Mouse (Mus musculus) stomach, embryonic 14.5 days (tissue): Measurements from ENCODE around the gene Cxcl5. TPM values are rescaled to one million over a fixed set of nuclear protein-coding genes. Genes with fewer than 3 reads are reported as not detected.

Experiments
- ATAC-seq: fragments of 200-750 bp; cut with Nextera tagmentation; 2 replicates; pipeline ENCODE4 v1.8.0; 2017; ENCODE audit warnings: low read depth, moderate TSS enrichment; ENCODE audit not compliant: insufficient number of reproducible peaks, insufficient read depth, low FRiP score
- H3K27ac ChIP-seq: fragments of 300-500 bp; sonication (generic); 2 replicates; pipeline ENCODE4 v1.5.1; 2014; ENCODE audit warnings: mild to moderate bottlenecking, low read length, moderate library complexity, mixed read lengths
- H3K27me3 ChIP-seq: fragments of 300-500 bp; sonication (generic); 2 replicates; pipeline ENCODE4 v1.6.1; 2014; ENCODE audit warnings: low read length, control low read depth, mixed read lengths; ENCODE audit not compliant: control insufficient read depth, insufficient read depth
- H3K36me3 ChIP-seq: fragments of 300-500 bp; sonication (generic); 2 replicates; pipeline ENCODE4 v1.6.1; 2014; ENCODE audit warnings: mild to moderate bottlenecking, control low read depth, low read length, moderate library complexity, mixed read lengths; ENCODE audit not compliant: control insufficient read depth, insufficient read depth
- H3K4me1 ChIP-seq: fragments of 300-500 bp; sonication (generic); 2 replicates; pipeline ENCODE4 v1.6.1; 2014; ENCODE audit warnings: low read length, control low read depth, mixed read lengths; ENCODE audit not compliant: control insufficient read depth, insufficient read depth
- H3K4me2 ChIP-seq: fragments of 300-500 bp; sonication (generic); replicated peaks from 2 replicates; pipeline ENCODE4 v1.6.1; 2014; ENCODE audit warnings: low read depth, low read length, control low read depth
- H3K4me3 ChIP-seq: fragments of 300-500 bp; sonication (generic); 2 replicates; pipeline ENCODE4 v1.5.1; 2014; ENCODE audit warnings: low read depth, low read length, control low read depth
- H3K9ac ChIP-seq: fragments of 300-500 bp; sonication (generic); replicated peaks from 2 replicates; pipeline ENCODE4 v1.6.1; 2014; ENCODE audit warnings: low read depth, mild to moderate bottlenecking, control low read depth, low read length, moderate library complexity, mixed read lengths
- H3K9me3 ChIP-seq: fragments of 300-500 bp; sonication (generic); 2 replicates; pipeline ENCODE4 v1.6.1; 2016; ENCODE audit warnings: low read depth, low read length, control low read depth; ENCODE audit not compliant: control insufficient read depth
- WGBS: fragments of 180-500 bp; shearing (Covaris S2); extraction: QIAGEN DNeasy Blood & Tissue Kit; methylation state at CpG from one replicate; pipeline ENCODE4 v1.1.7; 2014; 5-methylcytosine and 5-hydroxymethylcytosine counted together
- polyA plus RNA-seq: library from polyadenylated mRNA; unstranded; fragments of >200 nt; fragmentation: Nextera tagmentation; extraction: Ambion mirVana; gene quantifications from 2 replicates; pipeline ENCODE4 v1.2.1, GENCODE M21; 2014

The Cxcl5 gene
- polyA plus RNA-seq, 1 experiment from 2014 or later: 0.20 TPM

GRCm38 (mm10) chr5:90758020-90758605, 1.0 kb upstream of the Cxcl5 start:
- 34% methylated on average over 5 of the region's 5 CpGs for WGBS
- H3K4me2 ChIP-seq: no peak overlapping the region
- no peak overlapping the region for H3K9ac ChIP-seq
- H3K27me3 ChIP-seq: 0 out of 2 replicates have a peak, but pooled peaks cover 4% of the 10 kb centered on the region
- H3K9me3 ChIP-seq: no peaks in the 10 kb centered on the region
- H3K27ac ChIP-seq: no peak overlapping the region
- H3K36me3 ChIP-seq: no peaks in the 10 kb centered on the region
- no peak for ATAC-seq
- H3K4me1 ChIP-seq: peaks cover 19% of the 10 kb centered on the region; the same call in 1 of the 2 replicates
- H3K4me3 ChIP-seq: no peak overlapping the region

DNA sequence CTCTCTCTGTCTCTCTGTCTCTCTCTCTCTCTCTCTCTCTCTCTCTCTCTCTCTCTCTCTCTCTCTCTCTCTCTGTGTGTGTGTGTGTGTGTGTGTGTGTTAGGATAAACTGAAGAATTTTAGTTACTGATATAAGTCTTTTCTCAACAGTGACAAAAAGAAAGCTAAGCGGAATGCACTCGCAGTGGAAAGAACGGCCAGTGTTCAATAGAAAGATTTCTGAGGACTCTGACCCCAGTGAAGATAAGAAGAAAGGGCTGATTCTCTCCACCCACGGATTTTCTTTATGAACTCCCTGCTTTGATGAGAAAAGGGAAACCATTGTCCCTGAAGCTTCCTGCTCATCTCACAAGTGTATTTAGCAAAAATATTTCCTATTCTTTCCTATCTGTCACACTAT, 1.1 kb downstream of the Cxcl5 start:
- no peaks in the 10 kb centered on the region for H3K36me3 ChIP-seq
- WGBS: 40% methylated on average over 4 of the region's 4 CpGs
- H3K27ac ChIP-seq: no peak overlapping the region
- no peaks in the 10 kb centered on the region for H3K9me3 ChIP-seq
- H3K4me2 ChIP-seq: no peak overlapping the region
- H3K27me3 ChIP-seq: 0 out of 2 replicates have a peak, but pooled peaks cover 4% of the 10 kb centered on the region
- H3K4me1 ChIP-seq: peaks cover 19% of the 10 kb centered on the region; the same call in 1 of the 2 replicates
- no peak for ATAC-seq
- H3K9ac ChIP-seq: no peak overlapping the region
- no peak overlapping the region for H3K4me3 ChIP-seq

- WGBS: 94% methylated on average over 2 of the region's 2 CpGs
- Histone ChIP-seq H3K9me3 (no peaks in the 10 kb centered on the region), H3K4me3 (no peak overlapping the region), H3K4me2 (no peak overlapping the region), H3K9ac (no peak overlapping the region), H3K4me1 (peaks cover 19% of the 10 kb centered on the region; the same call in 1 of the 2 replicates), H3K27me3 (0 out of 2 replicates have a peak, but pooled peaks cover 4% of the 10 kb centered on the region), H3K27ac (no peak overlapping the region), H3K36me3 (no peaks in the 10 kb centered on the region)
- no peak for ATAC-seq
These were observed 1.7 kb downstream of the Cxcl5 start for GRCm38 (mm10) chr5:90760844-90761243.

- Histone ChIP-seq H3K27ac (no peak overlapping the region), H3K4me1 (peaks cover 19% of the 10 kb centered on the region; the same call in 1 of the 2 replicates), H3K9ac (no peak overlapping the region), H3K4me3 (no peak overlapping the region), H3K36me3 (no peaks in the 10 kb centered on the region), H3K4me2 (no peak overlapping the region), H3K27me3 (0 out of 2 replicates have a peak, but pooled peaks cover 4% of the 10 kb centered on the region), H3K9me3 (no peaks in the 10 kb centered on the region)
- WGBS: 82% methylated on average over 3 of the region's 3 CpGs
- ATAC-seq: no peak
These were observed 2.7 kb downstream of the Cxcl5 start for GRCm38 (mm10) chr5:90761834-90762233.

DNA sequence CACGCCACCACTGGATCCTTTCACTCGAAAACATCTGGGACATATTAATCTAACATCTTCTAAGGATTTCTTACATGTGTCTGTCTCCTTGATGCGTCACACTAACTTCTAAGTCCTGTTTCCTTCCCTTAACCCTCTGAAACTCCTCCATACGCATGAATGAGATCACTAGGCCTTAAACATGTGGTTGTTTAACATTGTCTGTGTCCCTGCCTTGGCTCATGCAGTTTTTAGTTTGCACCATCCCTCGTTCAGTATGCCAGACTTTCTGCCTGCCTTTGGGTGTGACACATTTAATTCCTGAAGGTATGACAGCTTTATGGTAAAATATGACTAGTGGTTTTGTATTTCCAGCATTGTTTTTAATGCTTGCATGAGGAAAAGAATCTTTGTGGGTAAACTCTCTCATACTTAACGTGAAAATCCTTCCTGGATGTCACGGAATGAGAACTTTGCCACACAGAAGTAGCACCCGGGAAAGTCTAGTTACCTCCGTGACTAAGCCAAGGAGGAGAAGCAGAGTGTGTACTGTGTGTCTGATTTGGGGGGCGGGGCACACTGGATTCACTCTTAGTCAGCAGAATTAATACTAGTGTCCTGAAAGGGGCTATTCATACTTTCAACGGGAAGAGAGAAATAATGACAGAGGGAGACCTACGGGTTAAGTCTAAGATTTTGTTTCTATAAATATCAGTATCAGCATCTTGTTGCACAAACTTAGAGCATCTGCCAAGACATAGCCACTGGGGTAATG, 4.9 kb downstream of the Cxcl5 start:
- Histone ChIP-seq H3K4me3 (no peak overlapping the region), H3K4me2 (no peak overlapping the region), H3K27me3 (0 out of 2 replicates have a peak, but pooled peaks cover 4% of the 10 kb centered on the region), H3K36me3 (no peaks in the 10 kb centered on the region), H3K27ac (no peak overlapping the region), H3K9me3 (no peaks in the 10 kb centered on the region), H3K4me1 (peaks cover 5% of the 10 kb centered on the region; the same call in 1 of the 2 replicates), H3K9ac (no peak overlapping the region)
- 70% methylated on average over 12 of the region's 12 CpGs for WGBS
- no peak; the same call in 1 of the 2 replicates for ATAC-seq

GRCm38 (mm10) chr5:90765821-90766606, 6.9 kb downstream of the Cxcl5 start:
- H3K4me3 ChIP-seq: no peak overlapping the region
- ATAC-seq: 0 out of 2 replicates have a peak, but pooled peaks have one; percentile 37

GRCm38 (mm10) chr5:90768218-90768617, 9.1 kb downstream of the Cxcl5 start, which contains the start of gene Ppbp:
TSS of gene Ppbp (plus strand) at chr5:90768518.
- no peak within 1 kb of the TSS for H3K4me2 ChIP-seq
- no peak within 1 kb of the TSS for H3K4me3 ChIP-seq
- ATAC-seq: no peak

More at GRCm38 (mm10) chr5:90765821-90766606, 6.9 kb downstream of the Cxcl5 start:
- WGBS: 41% methylated on average over 8 of the region's 8 CpGs
- no peaks in the 10 kb centered on the region for H3K4me1 ChIP-seq
- no peaks in the 10 kb centered on the region for H3K36me3 ChIP-seq
- H3K27me3 ChIP-seq: 0 out of 2 replicates have a peak, but pooled peaks cover 4% of the 10 kb centered on the region
- H3K9ac ChIP-seq: no peak overlapping the region
- no peak overlapping the region for H3K4me2 ChIP-seq
- no peak overlapping the region for H3K27ac ChIP-seq
- H3K9me3 ChIP-seq: no peaks in the 10 kb centered on the region

DNA sequence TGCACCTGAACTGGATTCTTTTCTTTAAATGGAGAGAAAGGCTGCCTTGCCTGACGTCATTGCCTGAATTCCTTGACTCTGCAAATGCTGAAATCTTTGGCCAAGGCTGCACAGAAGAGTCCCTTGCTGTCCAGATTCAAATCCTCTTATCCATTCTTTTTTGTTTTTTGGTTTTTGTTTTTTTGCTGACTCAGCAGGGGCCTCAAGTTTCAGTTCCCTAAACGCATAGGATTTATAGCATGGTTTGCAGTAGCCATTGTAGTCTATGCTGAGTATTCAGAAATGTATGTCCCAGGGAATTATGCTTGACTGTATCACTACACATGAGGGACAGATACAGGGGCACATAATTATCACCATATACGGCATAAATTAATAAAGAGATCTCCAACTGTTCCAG, 12.2 kb downstream of the Cxcl5 start:
- Histone ChIP-seq H3K9me3 (no peaks in the 10 kb centered on the region), H3K36me3 (no peaks in the 10 kb centered on the region), H3K4me2 (no peak overlapping the region), H3K4me1 (0 out of 2 replicates have a peak, but pooled peaks cover 7% of the 10 kb centered on the region), H3K9ac (no peak overlapping the region), H3K27ac (no peak overlapping the region), H3K27me3 (no peaks in the 10 kb centered on the region), H3K4me3 (no peak overlapping the region)
- 80% methylated on average over 3 of the region's 3 CpGs for WGBS
- ATAC-seq: no peak

More at GRCm38 (mm10) chr5:90768218-90768617, 9.1 kb downstream of the Cxcl5 start, which contains the start of gene Ppbp:
- 48% methylated on average over 3 of the region's 3 CpGs for WGBS
- Histone ChIP-seq H3K4me1 (0 out of 2 replicates have a peak, but pooled peaks cover 7% of the 10 kb centered on the region), H3K36me3 (no peaks in the 10 kb centered on the region), H3K27me3 (no peaks in the 10 kb centered on the region), H3K9me3 (no peaks in the 10 kb centered on the region), H3K9ac (no peak within 1 kb of the TSS), H3K27ac (no peak within 1 kb of the TSS)
